Mouse (Mus musculus) liver, adult (tissue): Measurements from ENCODE around the gene Nav1.
A peak's percentile ranks its signal among the peaks of the same experiment; 100 is the strongest.

Experiments
- GATA4 ChIP-seq: IDR thresholded peaks from 2 replicates; pipeline ENCODE4 v1.6.1; 2014; ENCODE audit warnings: mild to moderate bottlenecking, low read length; ENCODE audit not compliant: insufficient replicate concordance

The Nav1 gene

DNA sequence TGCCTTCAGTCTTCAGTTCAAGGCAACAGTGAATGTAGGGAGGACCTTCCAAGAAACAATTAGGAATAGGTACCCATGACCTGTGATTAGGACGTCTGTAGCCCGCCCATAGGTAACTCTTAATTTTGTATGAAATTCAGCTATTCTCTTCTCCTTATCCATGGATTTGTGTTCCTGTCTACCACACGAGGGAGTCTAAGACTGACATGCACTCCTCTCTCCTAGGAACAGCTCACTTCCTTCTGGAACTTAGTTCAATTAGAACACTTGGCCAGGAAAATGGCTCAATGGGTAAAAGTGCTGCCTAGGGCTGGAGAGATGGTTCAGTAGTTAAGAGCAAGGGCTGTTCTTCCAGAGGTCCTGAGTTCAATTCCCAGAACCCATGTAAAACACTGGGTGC lies 126.3 kb downstream of the Nav1 start:
- no peak for TF ChIP-seq GATA4

DNA sequence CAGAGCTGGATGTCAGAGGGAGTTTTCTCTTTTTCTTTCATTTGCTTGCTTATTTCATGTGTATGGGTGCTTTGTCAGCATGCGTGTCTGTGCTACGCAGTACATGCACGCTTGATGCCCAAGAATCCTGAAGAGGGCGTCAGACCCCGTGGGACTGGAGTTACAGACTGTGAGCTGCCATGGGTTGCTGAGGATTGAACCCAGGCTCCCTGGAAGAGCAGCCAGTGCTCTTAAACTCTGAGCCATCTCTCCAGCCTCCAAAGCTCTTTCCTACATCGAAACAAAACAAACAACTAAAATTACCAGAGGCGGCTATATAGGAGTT lies 131.6 kb downstream of the Nav1 start:
- no peak for TF ChIP-seq GATA4

DNA sequence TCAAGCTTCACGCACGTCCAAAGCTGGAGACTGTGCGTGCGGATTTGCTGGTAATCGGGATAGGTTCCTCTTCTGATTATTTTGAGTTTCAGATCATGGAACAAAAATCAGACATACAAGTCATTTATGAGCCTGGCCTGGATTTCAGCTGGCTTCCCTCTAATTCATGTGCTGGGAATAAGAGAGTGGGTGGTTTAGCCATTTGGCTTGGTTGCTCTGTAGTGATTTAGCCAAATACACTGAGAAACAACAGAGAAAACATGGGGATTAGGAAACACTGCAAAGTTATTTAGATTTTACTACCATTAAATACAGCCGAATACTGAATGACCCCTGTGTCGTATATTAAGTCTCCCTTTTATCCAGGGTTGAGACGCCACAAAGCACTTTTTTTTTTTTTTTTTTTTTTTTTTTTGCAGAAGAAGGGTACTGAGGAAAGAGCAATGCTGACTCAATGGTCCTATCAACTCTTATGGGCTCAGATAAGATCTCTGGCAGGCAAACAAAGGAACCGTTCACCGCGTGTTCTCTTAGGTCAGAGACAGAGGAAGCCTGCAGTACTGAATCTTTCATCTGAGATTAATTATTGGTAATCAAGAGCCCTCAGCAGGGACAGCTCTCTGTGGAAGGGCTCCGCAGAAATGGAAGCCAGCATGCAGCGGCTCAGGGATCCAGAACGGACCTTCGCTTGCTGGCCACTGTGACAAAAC lies 132.1 kb downstream of the Nav1 start:
- TF ChIP-seq GATA4: peak; percentile 66; the same call in 1 of the 2 replicates

DNA sequence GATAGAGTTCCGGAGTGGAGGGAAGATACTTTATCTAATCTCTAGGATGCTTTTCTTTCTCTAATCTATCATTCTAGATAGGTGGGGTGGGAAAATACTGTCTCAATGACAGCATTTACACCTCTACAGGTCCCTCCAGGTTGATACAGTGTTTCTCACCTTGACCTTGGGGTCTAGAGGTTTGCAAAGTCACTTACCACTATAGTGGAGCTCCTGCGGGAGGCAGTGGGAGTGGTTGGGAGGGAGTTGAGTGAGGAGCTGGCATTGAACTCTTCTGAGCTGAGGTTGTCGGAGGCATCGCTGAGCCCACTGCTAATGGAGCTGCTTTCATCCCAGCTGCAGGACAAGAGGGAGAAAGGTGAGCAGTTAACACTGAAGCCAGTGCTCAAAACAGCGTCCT lies 134.6 kb downstream of the Nav1 start:
- no peak for TF ChIP-seq GATA4

- TF ChIP-seq GATA4: no peak
These were observed 135.4 kb downstream of the Nav1 start for GRCm38 (mm10) chr1:135471742-135472141.

GRCm38 (mm10) chr1:135470546-135470945 lies 136.5 kb downstream of the Nav1 start:
- TF ChIP-seq GATA4: no peak

DNA sequence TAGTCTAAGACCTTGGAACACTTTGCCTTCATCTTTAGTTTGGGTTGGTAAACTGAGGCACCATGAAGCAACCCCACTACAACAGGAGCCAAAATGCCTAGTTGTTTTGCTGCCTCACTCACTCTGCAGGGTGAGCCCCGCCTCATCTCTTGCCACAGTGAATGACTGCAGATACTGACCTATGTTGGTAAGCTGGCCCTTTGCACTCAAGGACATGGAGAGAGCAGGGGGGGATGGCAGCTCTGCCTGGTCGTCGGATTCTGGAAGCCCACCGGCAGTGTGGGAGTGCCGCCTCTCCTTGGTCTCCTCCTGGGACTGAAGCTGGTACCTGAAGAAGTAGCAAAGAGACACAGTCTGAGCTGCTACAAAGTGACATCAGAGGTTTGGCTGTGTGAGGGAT lies 139.6 kb downstream of the Nav1 start:
- no peak for TF ChIP-seq GATA4

GRCm38 (mm10) chr1:135466935-135467334 lies 140.2 kb downstream of the Nav1 start:
- TF ChIP-seq GATA4: no peak

- no peak for TF ChIP-seq GATA4
These were observed 141.4 kb downstream of the Nav1 start for GRCm38 (mm10) chr1:135465734-135466133.

DNA sequence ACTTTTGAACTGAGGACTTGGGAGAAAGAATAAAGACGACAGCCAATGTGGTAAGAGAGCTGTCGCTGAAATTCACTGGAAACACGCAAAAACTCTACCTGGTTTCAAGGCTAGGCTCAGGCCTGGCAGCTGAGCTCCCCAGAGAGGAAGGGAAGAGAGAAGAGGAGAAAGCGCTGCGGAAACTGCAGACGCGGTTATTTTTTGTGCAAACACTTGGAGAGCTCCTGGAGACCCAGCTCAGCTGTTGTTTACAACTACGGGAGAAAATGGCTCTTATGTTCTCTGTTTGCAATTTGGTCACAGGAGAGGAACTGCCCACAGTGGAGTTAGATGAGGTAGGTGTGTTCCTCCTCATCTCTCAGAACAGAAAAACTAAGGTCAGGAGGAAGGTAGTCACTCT lies 144.4 kb downstream of the Nav1 start:
- TF ChIP-seq GATA4: no peak

- no peak for TF ChIP-seq GATA4
These were observed 144.8 kb downstream of the Nav1 start for GRCm38 (mm10) chr1:135462304-135462703.

GRCm38 (mm10) chr1:135461097-135461730 lies 145.9 kb downstream of the Nav1 start:
- no peak for TF ChIP-seq GATA4

- no peak for TF ChIP-seq GATA4
These were observed 146.6 kb downstream of the Nav1 start for GRCm38 (mm10) chr1:135460521-135460920.

DNA sequence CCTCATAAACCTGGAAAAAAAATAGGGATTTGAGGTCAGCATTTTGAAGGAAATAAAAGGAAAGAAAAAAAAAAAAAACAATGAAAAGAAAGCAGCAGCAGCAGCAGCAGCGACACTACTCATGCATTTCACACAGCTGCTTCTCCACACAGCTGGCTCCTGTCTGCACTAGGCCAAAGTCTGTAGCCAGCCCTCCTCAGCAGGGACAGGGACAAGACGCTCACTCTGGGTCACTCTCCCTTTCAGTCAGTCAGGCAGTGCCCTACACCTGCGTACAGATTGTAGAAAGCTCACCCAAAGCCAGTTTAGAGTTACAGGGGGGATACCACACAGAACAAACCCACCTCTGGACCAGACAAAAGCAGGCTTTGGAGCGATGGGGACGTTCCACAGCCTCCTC lies 149.2 kb downstream of the Nav1 start:
- TF ChIP-seq GATA4: no peak

GRCm38 (mm10) chr1:135452259-135452658 lies 154.8 kb downstream of the Nav1 start:
- TF ChIP-seq GATA4: no peak

DNA sequence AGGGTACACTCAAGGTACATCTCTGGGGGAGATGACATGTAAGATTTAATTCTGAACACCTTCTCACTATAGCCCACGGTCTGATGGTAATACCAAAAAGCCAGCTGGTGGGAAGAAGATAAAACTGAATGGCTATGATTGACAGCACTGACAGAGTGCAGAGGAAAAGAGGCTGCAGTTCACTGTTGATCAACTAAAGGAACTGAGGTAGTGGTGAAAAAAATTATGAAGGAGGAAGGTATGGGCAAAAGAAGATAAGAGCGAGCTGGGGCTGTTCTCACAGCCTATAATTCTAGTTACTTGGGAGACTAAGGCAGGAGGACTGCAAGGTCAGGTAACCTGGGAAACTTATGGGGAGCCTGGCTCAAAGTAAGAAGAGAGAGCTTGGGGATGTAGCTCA lies 155.7 kb downstream of the Nav1 start:
- no peak for TF ChIP-seq GATA4

DNA sequence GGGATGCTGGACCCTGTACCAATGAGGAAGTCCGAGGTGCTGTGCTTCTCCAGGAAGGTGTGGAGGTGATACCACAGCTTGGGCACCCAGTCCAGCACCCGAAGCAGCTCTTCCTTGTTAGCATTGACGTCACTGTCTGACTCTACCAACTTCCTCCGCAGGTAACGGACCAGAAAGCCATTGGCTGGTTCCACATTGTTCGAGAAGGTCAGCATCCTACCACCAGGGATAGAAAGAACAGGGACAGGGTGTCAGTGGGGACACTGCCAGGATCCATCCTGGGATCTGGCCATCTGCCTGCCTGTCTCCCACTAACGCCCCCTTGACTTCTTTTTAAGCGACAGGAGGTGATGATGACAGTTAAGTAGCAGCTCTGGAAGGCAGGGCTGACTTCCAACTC lies 157.2 kb downstream of the Nav1 start:
- TF ChIP-seq GATA4: no peak
